Mouse (Mus musculus) frontal cortex, postnatal 25 days (tissue): Measurements from ENCODE around the gene S100a5.
A peak's percentile ranks its signal among the peaks of the same experiment; 100 is the strongest.

Experiments used
- DNase-seq, 2 experiments: peaks; one replicate each; pipeline ENCODE4 v3.0.0; 2022; ENCODE audit warnings: low spot score in 2 of 2

Gene S100a5

GRCm38 (mm10) chr3:90600036-90600435 lies 8.3 kb upstream of the S100a5 start:
- DNase-seq = no peak

GRCm38 (mm10) chr3:90600458-90601195 lies 7.7 kb upstream of the S100a5 start:
- DNase-seq = no peak

GRCm38 (mm10) chr3:90601486-90602110 lies 6.7 kb upstream of the S100a5 start, which contains the start of gene Gm42674:
Gene Gm42674 (plus strand): TSS chr3:90601904.
- no peak for DNase-seq

GRCm38 (mm10) chr3:90603623-90604022 lies 4.7 kb upstream of the S100a5 start, which contains the start of gene S100a4:
Gene S100a4 (plus strand): TSS chr3:90603771.
- DNase-seq = no peak

GRCm38 (mm10) chr3:90604416-90604815 lies 3.9 kb upstream of the S100a5 start:
- peak in 1 of 2 experiments; percentile 48 for DNase-seq

GRCm38 (mm10) chr3:90605049-90605448 lies 3.3 kb upstream of the S100a5 start:
- no peak for DNase-seq

- DNase-seq = no peak
Measured at GRCm38 (mm10) chr3:90605736-90606135, 2.6 kb upstream of the S100a5 start.

- no peak for DNase-seq
Measured at GRCm38 (mm10) chr3:90606185-90606584, 2.1 kb upstream of the S100a5 start.

- DNase-seq = no peak
Measured at GRCm38 (mm10) chr3:90607361-90607760, 962 bp upstream of the S100a5 start.

GRCm38 (mm10) chr3:90609102-90609501 lies 779 bp downstream of the S100a5 start:
- DNase-seq = no peak

- DNase-seq = no peak
Measured at GRCm38 (mm10) chr3:90611494-90611893, 3.2 kb downstream of the S100a5 start.

- DNase-seq = no peak
Measured at GRCm38 (mm10) chr3:90612061-90612460, 3.7 kb downstream of the S100a5 start.

- peak in 1 of 2 experiments; percentile 39 for DNase-seq
Measured at GRCm38 (mm10) chr3:90612728-90613291, 4.5 kb downstream of the S100a5 start, which contains the start of gene S100a6. Gene S100a6 (plus strand): TSS chr3:90612882.

GRCm38 (mm10) chr3:90613461-90614147 lies 5.3 kb downstream of the S100a5 start:
- DNase-seq = no peak

GRCm38 (mm10) chr3:90614148-90614530 lies 5.8 kb downstream of the S100a5 start:
- DNase-seq = no peak

GRCm38 (mm10) chr3:90614611-90615251 lies 6.4 kb downstream of the S100a5 start:
- DNase-seq = no peak

- DNase-seq = peak; percentile 53 to 70
Measured at GRCm38 (mm10) chr3:90615415-90615814, 7.1 kb downstream of the S100a5 start.

- DNase-seq = no peak
Measured at GRCm38 (mm10) chr3:90615911-90616310, 7.6 kb downstream of the S100a5 start.

- DNase-seq = no peak
Measured at GRCm38 (mm10) chr3:90617586-90617985, 9.3 kb downstream of the S100a5 start.

- DNase-seq = no peak
Measured at GRCm38 (mm10) chr3:90621552-90621951, 13.2 kb downstream of the S100a5 start.

- DNase-seq = no peak
Measured at GRCm38 (mm10) chr3:90623435-90624071, 15.2 kb downstream of the S100a5 start.
